Mouse (Mus musculus) midbrain, embryonic 10.5 days (tissue): ENCODE data around the gene Map9. TPM values are rescaled to one million over a fixed set of nuclear protein-coding genes. Genes with fewer than 3 reads are reported as not detected.
"Not testable (repeated sequence)": the region's sequence is repeated elsewhere in the genome, so short reads cannot be mapped to it uniquely, and the experiment has no call there.

ENCODE experiments used
- DNase-seq: peaks from one replicate; pipeline ENCODE4 v3.0.0-alpha.2; 2017; ENCODE audit warnings: low spot score
- H3K27ac ChIP-seq: fragments of 300-500 bp; sonication (generic); replicated peaks from 2 replicates; pipeline ENCODE4 v1.5.1; 2016; ENCODE audit warnings: mild to moderate bottlenecking
- H3K27me3 ChIP-seq: fragments of 300-500 bp; sonication (generic); 2 replicates; pipeline ENCODE4 v1.6.1; 2016; ENCODE audit warnings: low read depth, mild to moderate bottlenecking; ENCODE audit not compliant: poor library complexity, severe bottlenecking
- H3K36me3 ChIP-seq: fragments of 300-500 bp; sonication (generic); 2 replicates; pipeline ENCODE4 v1.6.1; 2016; ENCODE audit warnings: mild to moderate bottlenecking, moderate library complexity
- H3K4me1 ChIP-seq: fragments of 300-500 bp; sonication (generic); 2 replicates; pipeline ENCODE4 v1.6.1; 2016
- H3K4me3 ChIP-seq: fragments of 300-500 bp; sonication (generic); 2 replicates; pipeline ENCODE4 v1.5.1; 2016; ENCODE audit warnings: mild to moderate bottlenecking, moderate library complexity
- H3K9me3 ChIP-seq: fragments of 300-500 bp; sonication (generic); replicated peaks from 2 replicates; pipeline ENCODE4 v1.6.1; 2016; ENCODE audit warnings: mild to moderate bottlenecking
- WGBS: fragments of 180-500 bp; shearing (Covaris S2); methylation state at CpG from one replicate; pipeline ENCODE4 v1.1.7; 2016; 5-methylcytosine and 5-hydroxymethylcytosine counted together
- polyA plus RNA-seq: library from polyadenylated mRNA; unstranded; fragments of >200 nt; fragmentation: Nextera tagmentation; extraction: Ambion mirVana; gene quantifications from 2 replicates; pipeline ENCODE4 v1.2.1, GENCODE M21; 2016

Map9 gene
- polyA plus RNA-seq, 1 experiment from 2014 or later, result 6.4 TPM

GRCm38 (mm10) chr3:82440976-82441375 lies 83.1 kb downstream of the Map9 start:
- DNase-seq, result no peak
- H3K9me3 ChIP-seq, result no peaks in the 10 kb centered on the region
- 42% methylated on average over 3 of the region's 3 CpGs for WGBS

GRCm38 (mm10) chr3:82441601-82442000 lies 83.8 kb downstream of the Map9 start:
- not testable (repeated sequence) for DNase-seq, H3K27ac ChIP-seq, H3K4me1 ChIP-seq, H3K9me3 ChIP-seq, H3K27me3 ChIP-seq, H3K36me3 ChIP-seq, H3K4me3 ChIP-seq

More at GRCm38 (mm10) chr3:82440976-82441375, 83.1 kb downstream of the Map9 start:
- no peak overlapping the region for H3K4me3 ChIP-seq
- H3K27ac ChIP-seq, result no peak overlapping the region
- H3K4me1 ChIP-seq, result no peaks in the 10 kb centered on the region
- no peaks in the 10 kb centered on the region for H3K36me3 ChIP-seq
- H3K27me3 ChIP-seq, result no peaks in the 10 kb centered on the region

Other genes starting within 250 kb of the Map9 start
- gene Gucy1a1, start 212.3 kb upstream of the Map9 start, polyA plus RNA-seq, result 2.1 and 3.3 TPM in 2 replicates
- 0.17 and 0.20 TPM in 2 replicates for gene Npy2r, start 190.0 kb downstream of the Map9 start, polyA plus RNA-seq